Mouse (Mus musculus): ENCODE measurements around the gene Gprc5a. TPM values are rescaled to one million over a fixed set of nuclear protein-coding genes. Genes with fewer than 3 reads are reported as not detected.
A peak's percentile ranks its signal among the peaks of the same experiment; 100 is the strongest.

Gene Gprc5a
- total RNA-seq, 1 experiment from 2014 or later, result 0.33 TPM

DNA sequence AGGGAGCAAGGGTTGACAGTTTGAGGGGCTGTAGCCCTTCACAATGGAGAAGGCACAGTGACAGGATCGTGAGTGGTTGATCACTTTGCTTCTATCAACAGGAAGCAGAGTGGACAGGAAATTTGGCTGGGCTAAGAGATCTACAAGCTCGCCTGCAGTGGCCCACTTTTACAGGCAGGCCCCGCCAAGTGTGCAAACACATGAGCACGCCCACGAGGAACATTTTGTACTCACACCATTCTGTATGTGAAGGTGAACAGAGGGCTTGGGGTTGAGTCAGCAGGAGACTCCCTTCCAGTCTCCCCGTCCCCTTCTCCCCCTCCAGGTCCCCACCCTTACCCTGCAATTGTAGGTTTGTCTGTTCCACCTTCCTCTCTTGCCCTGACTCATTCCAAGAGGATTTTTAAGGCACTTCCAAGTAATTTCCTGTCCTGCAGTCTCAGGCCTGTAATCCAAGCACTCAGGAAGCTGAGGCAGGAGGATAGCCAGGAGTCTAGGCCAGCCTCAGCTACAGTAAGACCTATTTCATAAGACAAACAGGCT, 9.0 kb downstream of the Gprc5a start:
- no peak for DNase-seq

DNA sequence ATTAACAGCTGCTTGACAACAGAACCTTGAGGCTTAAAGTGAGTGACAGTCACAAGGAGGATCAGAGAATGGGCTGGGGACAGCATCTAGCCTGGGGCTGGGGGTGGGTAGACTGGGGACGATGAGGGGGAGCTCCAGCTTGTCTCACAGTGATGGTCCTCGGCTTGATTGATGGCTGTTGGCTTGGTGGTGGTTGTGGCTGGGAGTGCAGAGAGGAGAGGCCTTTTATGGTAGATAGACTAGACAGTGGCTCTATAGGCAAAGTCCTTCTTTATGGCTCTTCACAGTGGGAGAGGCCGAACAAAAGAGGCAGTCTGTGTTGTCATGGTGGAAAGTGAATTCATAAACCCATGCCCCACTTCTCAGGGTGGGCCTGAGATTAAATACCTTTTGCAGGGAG, 10.8 kb downstream of the Gprc5a start:
- no peak for DNase-seq

DNA sequence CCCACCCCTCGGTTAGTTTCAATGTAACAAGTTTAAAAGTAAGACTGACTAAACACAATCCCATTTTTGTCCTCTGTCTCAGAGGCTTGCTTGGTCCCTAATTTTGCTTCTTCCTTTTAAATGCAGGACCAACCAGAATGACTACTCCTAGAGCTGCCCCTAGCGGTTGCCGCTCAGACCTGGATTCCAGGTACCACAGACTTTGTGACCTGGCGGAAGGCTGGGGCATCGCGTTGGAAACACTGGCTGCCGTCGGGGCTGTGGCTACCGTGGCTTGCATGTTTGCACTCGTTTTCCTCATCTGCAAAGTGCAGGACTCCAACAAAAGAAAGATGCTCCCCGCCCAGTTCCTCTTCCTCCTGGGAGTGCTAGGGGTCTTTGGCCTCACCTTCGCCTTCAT, 13.0 kb downstream of the Gprc5a start:
- no peak for DNase-seq

DNA sequence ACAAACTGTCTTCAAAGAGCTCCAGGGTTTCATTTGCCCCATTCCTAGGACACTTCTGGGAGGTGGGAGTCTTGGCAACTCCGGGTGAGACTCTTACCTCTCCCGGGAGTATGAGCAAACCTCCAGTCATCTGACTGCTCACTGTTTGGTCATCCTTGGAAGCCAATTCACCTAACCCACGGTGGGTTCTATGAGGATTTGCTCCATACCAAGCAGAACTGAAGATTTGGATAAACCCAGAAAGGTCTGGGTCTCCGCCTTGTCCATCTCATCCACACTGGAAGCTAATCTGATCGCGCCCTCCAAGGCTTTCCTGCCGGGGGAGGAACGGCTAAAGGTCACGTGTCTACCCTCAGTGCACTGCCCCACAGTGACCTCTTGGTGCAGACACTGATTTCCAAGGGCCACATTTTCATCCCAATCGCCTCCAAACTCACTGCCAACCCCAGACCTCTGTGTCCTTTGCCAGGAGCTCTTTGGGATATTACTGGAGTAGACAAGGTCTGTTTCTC, 18.6 kb downstream of the Gprc5a start:
- no peak for DNase-seq

DNA sequence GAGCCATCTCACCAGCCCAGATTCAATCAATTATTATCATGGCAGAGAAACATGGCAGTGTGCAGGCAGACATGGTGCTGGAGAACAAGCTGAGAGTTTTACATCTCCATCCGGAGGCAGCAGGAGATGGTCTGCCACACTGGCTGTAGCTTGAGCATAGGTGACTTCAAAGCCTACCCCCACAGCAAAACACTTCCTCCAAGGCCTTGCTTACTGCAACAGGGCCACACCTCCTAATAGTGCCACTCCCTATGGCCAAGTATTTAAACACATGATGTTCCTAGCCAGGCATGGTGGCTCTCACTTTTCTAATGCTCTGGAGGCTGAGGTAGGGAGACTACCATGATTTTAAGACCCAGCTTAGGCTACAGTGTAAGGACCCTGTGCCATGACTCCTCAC, 20.3 kb downstream of the Gprc5a start:
- no peak for DNase-seq

DNA sequence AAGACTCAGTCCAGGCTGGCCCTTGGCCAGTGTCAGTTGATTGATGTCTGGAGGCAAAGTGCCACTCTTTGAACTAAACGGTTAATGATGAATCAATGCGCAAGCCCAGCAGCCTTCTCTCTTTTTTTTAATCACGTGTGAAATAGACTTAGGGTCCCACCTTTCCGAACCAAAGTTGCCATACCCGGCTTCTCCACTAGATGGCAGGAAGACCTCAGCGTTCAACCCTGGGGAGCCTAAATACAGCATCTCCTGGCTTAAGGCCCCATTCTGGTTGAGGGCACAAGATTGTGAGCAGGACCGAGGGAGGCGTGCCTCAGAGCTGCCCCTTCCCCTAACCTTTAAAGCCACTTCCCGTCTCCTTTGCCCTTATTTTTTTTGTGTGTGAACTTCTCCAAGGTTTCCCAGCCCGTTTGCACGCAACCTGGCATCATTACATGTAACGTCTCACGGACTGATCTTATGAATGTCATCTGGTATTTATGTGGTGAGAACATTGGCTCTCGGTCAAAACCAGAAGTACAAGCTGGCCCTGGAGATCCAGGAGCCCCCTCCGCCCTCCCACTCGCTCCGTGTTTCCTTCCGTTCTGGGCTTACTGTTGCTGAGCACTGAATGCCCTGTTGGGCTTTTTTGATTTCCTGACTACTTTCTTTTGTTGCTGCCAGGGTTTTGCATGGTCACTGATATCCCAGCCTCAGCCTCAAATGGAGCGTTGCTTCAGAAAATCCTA, 22.4 kb downstream of the Gprc5a start:
- DNase-seq, result peak; percentile 66

DNA sequence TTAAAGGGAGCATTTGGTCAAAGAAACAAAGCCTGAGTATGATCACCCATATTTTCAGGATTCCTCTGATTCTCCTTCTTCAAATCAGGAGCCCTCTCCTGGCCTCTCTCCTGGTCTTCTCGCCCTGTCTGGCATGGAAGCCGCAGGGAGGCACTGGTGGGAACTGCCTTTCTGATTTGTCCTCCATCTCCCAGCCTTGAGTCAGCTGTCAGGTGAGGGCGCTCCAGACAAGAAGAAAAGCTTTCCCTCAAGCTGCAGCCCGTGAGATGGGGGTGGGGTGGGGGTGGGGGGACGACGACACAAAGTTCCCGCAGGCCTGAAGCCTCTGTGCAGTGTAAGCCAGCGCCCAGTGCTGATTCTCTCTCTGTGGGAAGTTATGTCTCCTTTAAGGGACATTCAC, 24.3 kb downstream of the Gprc5a start:
- no peak for DNase-seq

DNA sequence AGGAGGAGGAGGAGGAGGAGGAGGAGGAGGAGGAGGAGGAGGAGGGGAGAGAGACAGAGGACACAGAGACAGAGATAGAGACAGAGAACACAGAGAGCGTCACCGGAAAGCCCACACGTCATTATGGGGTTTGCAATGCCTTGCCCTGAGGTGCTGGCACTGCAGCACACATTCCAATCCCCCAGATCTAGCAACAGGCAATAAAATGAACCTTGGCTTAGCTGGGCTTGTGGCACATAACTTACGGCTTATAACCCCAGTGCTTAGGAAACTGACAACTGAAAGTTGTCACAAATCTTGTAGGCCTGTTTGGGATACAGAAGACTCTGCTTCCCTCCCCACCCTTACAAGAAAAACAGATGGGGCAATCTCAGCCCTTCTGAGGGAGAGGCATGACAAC, 25.2 kb downstream of the Gprc5a start:
- DNase-seq, result no peak

DNA sequence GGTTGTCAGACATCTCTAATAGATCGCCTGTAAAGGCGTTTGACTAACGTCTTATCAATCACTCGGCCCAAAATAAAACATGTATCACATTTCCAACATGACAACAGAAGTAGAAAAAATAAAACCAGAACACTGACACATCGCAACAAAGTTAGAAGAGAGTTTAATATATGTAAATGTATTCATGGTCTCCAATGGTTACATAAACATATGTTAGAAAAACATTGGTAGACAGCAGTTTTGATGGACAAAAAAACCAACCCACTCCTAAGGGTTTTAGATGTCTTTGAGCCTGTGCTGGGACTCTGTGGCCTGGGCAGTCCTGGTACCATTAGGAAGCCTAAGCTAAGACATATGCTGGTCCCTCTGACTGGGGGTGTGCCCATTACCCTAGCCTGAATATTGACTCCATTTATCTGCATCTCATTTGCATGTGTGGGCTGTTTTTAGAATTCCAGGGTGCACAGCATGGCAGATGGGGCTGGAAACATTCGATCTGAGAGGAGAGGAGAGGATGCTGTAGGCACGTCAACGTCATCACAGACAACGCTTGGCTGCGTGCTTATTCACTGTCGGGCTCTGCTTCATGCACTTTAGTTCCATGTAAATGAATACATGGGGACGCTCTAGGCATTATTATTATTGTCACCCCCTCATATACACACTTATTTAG, 27.5 kb downstream of the Gprc5a start:
- DNase-seq, result no peak

DNA sequence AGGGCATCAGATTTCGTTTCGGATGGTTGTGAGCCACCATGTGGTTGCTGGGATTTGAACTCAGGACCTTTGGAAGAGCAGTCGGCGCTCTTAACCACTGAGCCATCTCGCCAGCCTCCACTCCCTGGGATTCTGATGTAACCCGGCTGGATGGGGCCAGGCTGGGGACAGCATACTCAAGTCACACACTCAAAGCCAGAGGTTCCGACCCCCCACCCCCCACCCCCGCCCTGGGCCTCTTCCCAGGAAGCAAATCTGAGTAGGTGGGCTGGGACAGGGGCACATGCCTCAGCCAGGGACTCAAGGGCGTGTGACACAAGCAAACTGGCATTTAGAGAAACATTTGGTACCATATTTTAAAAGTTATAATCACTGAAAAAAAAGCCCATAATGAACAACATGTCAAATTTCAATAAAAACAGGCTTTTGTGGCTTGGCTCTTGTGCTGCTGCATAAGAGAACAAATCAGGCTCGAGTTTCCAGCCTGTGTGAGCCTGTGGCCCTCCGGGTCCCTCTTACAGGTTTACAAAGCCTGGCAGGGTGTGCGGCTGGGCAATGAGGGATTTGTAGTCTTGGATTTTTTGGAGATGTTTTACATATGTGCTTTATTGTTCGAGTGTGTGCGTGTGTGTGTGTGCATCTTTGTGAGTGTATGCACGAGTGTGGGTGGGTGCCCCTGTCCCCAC, 35.5 kb downstream of the Gprc5a start:
- no peak for DNase-seq

DNA sequence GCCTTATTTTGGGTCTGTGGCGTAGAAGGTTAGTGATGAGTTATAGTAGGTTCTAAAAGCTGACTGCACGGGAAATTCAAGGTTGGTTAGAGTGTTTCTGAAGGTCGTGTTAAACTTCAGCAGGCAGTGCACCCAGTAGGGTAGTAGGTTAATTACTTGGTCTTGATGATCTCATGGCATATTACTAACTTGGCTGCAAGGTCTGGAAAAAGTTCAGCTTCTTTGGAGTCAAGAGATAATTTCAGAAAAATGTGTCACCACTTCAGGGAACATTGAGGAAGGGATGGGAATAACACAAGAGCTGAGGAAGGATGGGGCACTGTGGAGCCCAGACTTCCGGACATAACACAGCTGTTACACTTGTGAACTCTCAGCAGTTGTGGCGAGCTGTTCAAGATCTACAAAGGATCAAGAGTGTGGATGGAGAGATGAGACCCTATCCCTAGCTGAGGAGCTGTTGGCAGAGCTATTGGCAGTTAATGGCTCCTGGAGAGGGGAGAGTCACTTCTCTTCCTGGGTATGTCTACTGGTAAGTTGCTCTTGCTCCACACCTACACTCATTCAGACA, 37.4 kb downstream of the Gprc5a start:
- DNase-seq, result no peak

DNA sequence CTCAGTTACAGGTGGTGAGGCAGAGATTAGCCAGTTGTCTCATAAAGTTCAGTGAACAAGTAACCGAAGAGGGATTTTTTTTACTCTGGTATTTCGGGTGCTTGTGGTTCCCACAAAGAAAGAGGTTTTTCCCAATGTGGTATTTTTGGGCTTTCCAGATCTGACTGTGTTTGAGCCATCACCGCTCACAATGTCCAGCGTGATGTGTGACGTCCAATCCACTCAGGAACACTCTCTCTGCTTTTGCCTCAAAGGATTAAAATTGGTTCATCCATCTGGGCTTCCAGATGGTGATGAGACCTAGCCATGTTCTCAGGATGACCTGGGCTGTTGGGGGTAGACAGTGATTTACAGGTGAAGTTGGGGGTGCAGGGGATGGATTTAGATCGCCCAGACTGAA, 41.6 kb downstream of the Gprc5a start:
- DNase-seq, result no peak

DNA sequence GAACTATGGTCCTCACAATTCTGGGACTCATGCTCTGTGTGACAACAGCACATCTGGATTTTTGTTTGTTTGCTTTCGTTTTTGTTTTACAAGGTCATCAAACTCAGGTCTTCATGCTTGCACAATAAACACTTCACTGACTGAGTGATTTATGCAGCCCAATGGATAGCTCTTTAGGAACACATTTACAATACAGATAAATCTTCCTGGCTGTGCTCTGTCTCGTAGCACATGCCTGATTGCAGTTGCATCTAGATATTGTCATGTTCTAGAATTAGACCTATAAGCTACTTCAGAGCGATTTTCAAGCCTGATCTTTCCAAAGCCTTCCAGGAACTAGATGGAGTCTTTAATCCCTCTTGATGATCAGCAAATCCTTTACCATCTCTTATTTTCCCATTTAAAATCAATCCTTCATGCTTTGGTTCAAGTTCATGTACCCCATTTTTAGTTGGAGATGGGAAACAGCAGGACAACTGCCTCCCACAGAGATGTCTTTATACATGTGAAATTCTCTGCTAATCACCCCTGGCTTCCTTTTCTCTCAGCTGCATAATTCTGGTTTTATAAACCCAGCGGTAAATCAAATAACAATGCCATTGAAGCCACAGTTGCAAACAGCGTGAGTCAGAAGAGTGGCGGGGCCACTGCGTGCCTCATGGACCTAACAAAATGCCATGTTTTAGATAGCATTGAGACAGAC, 47.1 kb downstream of the Gprc5a start:
- DNase-seq, result peak; percentile 21

DNA sequence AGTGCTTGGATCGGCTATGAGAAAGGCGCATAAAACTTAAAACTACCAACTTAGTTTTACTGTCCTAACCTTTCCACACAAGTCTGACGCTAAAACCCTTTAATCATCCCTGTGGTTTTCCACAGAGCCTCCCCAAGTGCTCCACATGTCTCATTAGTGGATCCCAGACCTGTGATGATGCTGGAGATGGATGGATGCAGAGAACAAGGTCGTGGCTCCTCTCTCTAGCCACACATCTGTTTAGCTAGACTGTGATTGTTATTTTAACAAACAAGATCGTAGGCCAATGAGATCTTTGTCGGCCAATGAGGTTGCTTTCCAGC, 47.6 kb downstream of the Gprc5a start:
- no peak for DNase-seq

DNA sequence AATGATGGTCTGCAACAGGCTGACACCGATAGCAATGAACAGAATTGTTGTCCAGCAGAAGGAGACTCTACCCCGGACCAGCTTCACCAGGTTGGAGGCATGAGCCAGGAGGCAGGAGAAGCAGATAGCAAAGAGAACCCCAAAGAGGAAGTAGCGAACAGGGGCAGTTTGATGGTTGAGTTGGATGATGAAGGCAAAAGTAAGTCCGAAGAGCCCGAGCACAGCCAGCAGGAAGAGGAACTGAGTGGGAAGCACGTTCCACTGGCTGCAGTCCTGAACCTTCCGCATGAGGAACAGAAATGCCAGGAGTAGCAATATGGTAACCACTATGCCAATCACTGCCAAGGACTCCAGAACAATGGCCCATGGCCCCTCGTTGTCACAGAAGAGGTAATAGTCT, 51.0 kb downstream of the Gprc5a start:
- DNase-seq, result no peak

DNA sequence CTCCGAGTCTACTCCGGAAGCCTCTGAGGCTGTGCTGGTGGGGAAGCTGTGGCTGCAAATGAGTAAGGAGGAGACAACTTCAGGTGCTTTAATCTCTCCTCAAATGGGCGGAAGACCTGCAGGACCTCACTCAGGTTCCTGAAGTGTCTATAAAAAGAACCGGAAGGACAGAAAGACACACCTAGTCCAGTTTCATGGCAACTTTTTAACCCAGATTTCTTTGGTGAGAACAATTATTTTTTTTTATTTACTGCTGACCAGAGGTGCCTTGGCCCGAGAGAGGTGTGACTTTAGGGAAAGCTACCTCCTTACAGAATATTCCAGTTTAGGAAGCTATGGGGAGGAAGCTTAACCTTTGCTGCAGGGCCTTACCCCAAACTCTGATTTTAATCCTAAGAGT, 52.7 kb downstream of the Gprc5a start, which contains the start of gene Gprc5d:
Gene Gprc5d, minus strand, starts transcription at position 101 of the 400 bp plus-strand sequence.
- no peak for DNase-seq

DNA sequence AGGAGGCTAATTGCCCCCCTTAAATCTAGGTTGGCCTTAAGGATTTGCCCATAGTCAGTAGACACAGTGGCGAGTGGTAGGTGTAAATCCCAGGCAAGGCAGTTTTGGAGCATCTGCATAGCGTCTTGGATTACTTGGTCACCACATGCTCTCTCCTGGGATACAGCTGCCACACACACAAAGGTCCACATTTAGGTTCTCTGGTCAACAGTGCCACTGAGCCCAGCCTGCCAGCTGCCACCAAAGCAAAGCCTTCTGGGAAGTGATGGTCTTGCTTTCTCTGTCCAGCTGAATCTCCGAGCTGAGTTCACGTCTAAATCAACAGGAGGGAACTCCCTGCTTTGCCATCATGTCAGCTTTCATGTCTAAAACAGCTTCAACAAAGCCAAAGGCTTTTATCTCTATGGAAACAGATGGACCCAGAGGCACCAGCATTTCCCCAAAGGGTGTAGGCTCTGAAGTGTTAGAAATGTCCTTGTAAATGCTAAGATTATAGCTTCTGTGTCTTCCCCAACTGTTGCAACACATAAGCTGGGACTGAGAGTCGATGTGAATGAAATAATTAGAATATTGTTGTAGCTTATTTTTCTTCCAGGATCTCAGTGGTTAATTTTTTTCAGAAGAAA, 59.4 kb downstream of the Gprc5a start:
- DNase-seq, result no peak

DNA sequence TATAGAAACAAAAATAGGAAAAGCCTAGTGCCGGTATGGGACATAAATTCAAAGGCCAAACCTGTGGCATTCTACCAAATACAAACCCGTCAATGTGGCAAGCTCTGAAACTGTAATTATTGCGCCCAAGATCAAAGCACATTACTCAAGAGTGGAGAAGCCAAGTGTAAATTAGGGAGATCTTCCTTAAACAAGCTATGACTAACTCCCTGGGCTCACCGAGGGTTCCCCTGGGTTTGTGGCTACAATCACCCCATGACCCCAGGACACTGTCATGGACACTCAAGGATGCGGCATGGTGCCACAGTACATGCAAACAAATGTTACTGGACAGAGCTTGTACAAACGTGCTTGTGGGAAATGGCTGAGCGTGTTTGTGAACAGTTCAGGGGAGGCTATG, 67.6 kb downstream of the Gprc5a start:
- DNase-seq, result no peak

DNA sequence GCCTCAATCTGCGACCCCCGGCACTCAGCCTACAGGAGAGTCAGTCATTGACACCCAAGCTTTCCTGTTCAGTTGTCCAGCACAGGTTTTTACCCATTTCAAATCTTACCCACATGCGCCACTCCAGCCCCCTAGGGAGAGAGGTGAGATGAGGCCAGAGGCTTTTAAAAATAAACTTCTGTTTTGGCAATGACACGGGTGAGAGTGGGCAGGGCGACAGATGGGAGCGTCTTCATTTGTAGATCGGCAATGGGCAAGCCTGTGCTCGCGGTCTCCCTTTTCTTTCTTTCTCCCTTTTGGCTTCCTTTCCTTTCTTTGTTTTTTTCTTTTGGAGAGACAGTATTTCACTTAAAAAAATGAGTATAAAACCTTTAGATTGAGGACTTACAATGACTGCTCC, 68.0 kb downstream of the Gprc5a start:
- no peak for DNase-seq
